Mouse (Mus musculus) liver, embryonic 15.5 days (tissue): Measurements from ENCODE around the gene Rps24. TPM values are rescaled to one million over a fixed set of nuclear protein-coding genes. Genes with fewer than 3 reads are reported as not detected.

Experiments used
- ATAC-seq: fragments of 200-750 bp; cut with Nextera tagmentation; 2 replicates; pipeline ENCODE4 v1.8.0; 2017; ENCODE audit warnings: moderate number of reproducible peaks, mild to moderate bottlenecking, moderate library complexity; ENCODE audit not compliant: insufficient read depth
- H3K27ac ChIP-seq: fragments of 300-500 bp; sonication (generic); replicated peaks from 2 replicates; pipeline ENCODE4 v1.5.1; 2015; ENCODE audit warnings: mild to moderate bottlenecking, inconsistent platforms
- H3K27me3 ChIP-seq: fragments of 300-500 bp; sonication (generic); 2 replicates; pipeline ENCODE4 v1.6.1; 2015; ENCODE audit warnings: mild to moderate bottlenecking, inconsistent platforms
- H3K36me3 ChIP-seq: fragments of 300-500 bp; sonication (generic); replicated peaks from 2 replicates; pipeline ENCODE4 v1.6.1; 2015; ENCODE audit warnings: moderate library complexity, mild to moderate bottlenecking, inconsistent platforms
- H3K4me1 ChIP-seq: fragments of 300-500 bp; sonication (generic); replicated peaks from 2 replicates; pipeline ENCODE4 v1.6.1; 2015; ENCODE audit warnings: inconsistent platforms
- H3K4me2 ChIP-seq: fragments of 300-500 bp; sonication (generic); 2 replicates; pipeline ENCODE4 v1.6.1; 2015; ENCODE audit warnings: moderate library complexity, mild to moderate bottlenecking, inconsistent platforms
- H3K4me3 ChIP-seq: fragments of 300-500 bp; sonication (generic); replicated peaks from 2 replicates; pipeline ENCODE4 v1.5.1; 2015; ENCODE audit warnings: mild to moderate bottlenecking, inconsistent platforms
- H3K9ac ChIP-seq: fragments of 300-500 bp; sonication (generic); 2 replicates; pipeline ENCODE4 v1.6.1; 2015; ENCODE audit warnings: moderate library complexity, mild to moderate bottlenecking, inconsistent platforms
- H3K9me3 ChIP-seq: fragments of 300-500 bp; sonication (generic); replicated peaks from 2 replicates; pipeline ENCODE4 v1.6.1; 2016; ENCODE audit warnings: inconsistent platforms
- WGBS: fragments of 180-500 bp; shearing (Covaris S2); methylation state at CpG from one replicate; pipeline ENCODE4 v1.1.7; 2015; ENCODE audit warnings: mixed read lengths; ENCODE audit not compliant: insufficient replicate concordance; 5-methylcytosine and 5-hydroxymethylcytosine counted together
- polyA plus RNA-seq: library from polyadenylated mRNA; unstranded; fragments of >200 nt; fragmentation: Nextera tagmentation; extraction: Ambion mirVana; gene quantifications from 2 replicates; pipeline ENCODE4 v1.2.1, GENCODE M21; 2015

Gene Rps24
- polyA plus RNA-seq, 1 experiment from 2014 or later = 420 TPM

GRCm38 (mm10) chr14:24498561-24499255, 11.8 kb downstream of the Rps24 start:
- no peaks in the 10 kb centered on the region for H3K9me3 ChIP-seq
- 65% methylated on average over 5 of the region's 5 CpGs for WGBS
- no peak overlapping the region for H3K27ac ChIP-seq
- H3K27me3 ChIP-seq = no peaks in the 10 kb centered on the region
- ATAC-seq = no peak
- H3K4me3 ChIP-seq = no peak overlapping the region
- H3K4me2 ChIP-seq = no peak overlapping the region
- H3K36me3 ChIP-seq = peaks cover 61% of the 10 kb centered on the region
- no peak overlapping the region for H3K9ac ChIP-seq
- H3K4me1 ChIP-seq = peaks cover 18% of the 10 kb centered on the region; the same call in 1 of the 2 replicates

GRCm38 (mm10) chr14:24499478-24499877, 12.6 kb downstream of the Rps24 start:
- 52% methylated on average over 9 of the region's 9 CpGs for WGBS
- H3K9me3 ChIP-seq = no peaks in the 10 kb centered on the region
- ATAC-seq = no peak
- no peaks in the 10 kb centered on the region for H3K27me3 ChIP-seq
- H3K4me3 ChIP-seq = no peak overlapping the region
- H3K4me2 ChIP-seq = no peak overlapping the region
- H3K9ac ChIP-seq = no peak overlapping the region
- H3K27ac ChIP-seq = no peak overlapping the region
- peaks cover 53% of the 10 kb centered on the region for H3K36me3 ChIP-seq
- peaks cover 10% of the 10 kb centered on the region; the same call in 1 of the 2 replicates for H3K4me1 ChIP-seq

GRCm38 (mm10) chr14:24500091-24500844, 13.3 kb downstream of the Rps24 start:
- Histone ChIP-seq H3K4me2 (0 out of 2 replicates have a peak overlapping the region, but pooled peaks have one; percentile 4), H3K9ac (no peak overlapping the region), H3K27me3 (no peaks in the 10 kb centered on the region), H3K27ac (no peak overlapping the region), H3K4me3 (no peak overlapping the region), H3K9me3 (no peaks in the 10 kb centered on the region), H3K4me1 (0 out of 2 replicates have a peak, but pooled peaks cover 8% of the 10 kb centered on the region), H3K36me3 (peaks cover 46% of the 10 kb centered on the region)
- WGBS = 22% methylated on average over 18 of the region's 18 CpGs
- peak; percentile 51 for ATAC-seq

GRCm38 (mm10) chr14:24500845-24501186, 13.9 kb downstream of the Rps24 start:
- no peak overlapping the region for H3K9ac ChIP-seq
- 0 out of 2 replicates have a peak overlapping the region, but pooled peaks have one; percentile 4 for H3K4me2 ChIP-seq
- peaks cover 40% of the 10 kb centered on the region for H3K36me3 ChIP-seq
- H3K4me1 ChIP-seq = 0 out of 2 replicates have a peak, but pooled peaks cover 8% of the 10 kb centered on the region
- WGBS = 49% methylated on average over 8 of the region's 8 CpGs
- no peak overlapping the region for H3K27ac ChIP-seq
- H3K9me3 ChIP-seq = no peaks in the 10 kb centered on the region
- no peak overlapping the region for H3K4me3 ChIP-seq
- no peak for ATAC-seq
- H3K27me3 ChIP-seq = no peaks in the 10 kb centered on the region

GRCm38 (mm10) chr14:24501256-24501655, 14.3 kb downstream of the Rps24 start:
- Histone ChIP-seq H3K4me3 (no peak overlapping the region), H3K27ac (no peak overlapping the region), H3K9ac (no peak overlapping the region), H3K4me1 (0 out of 2 replicates have a peak, but pooled peaks cover 7% of the 10 kb centered on the region), H3K36me3 (peaks cover 36% of the 10 kb centered on the region), H3K27me3 (no peaks in the 10 kb centered on the region), H3K9me3 (no peaks in the 10 kb centered on the region), H3K4me2 (no peak overlapping the region)
- no peak for ATAC-seq
- WGBS = 52% methylated on average over 4 of the region's 4 CpGs

- H3K4me3 ChIP-seq = no peak overlapping the region
- ATAC-seq = no peak
- H3K27me3 ChIP-seq = peaks cover 28% of the 10 kb centered on the region
- H3K4me1 ChIP-seq = no peaks in the 10 kb centered on the region
- H3K27ac ChIP-seq = no peak overlapping the region
- no peak overlapping the region for H3K9ac ChIP-seq
- H3K36me3 ChIP-seq = no peaks in the 10 kb centered on the region
- no peak overlapping the region for H3K4me2 ChIP-seq
- WGBS = 27% methylated on average over 14 of the region's 14 CpGs
- no peaks in the 10 kb centered on the region for H3K9me3 ChIP-seq
Measured at GRCm38 (mm10) chr14:24507452-24508069, 20.6 kb downstream of the Rps24 start.

GRCm38 (mm10) chr14:24508070-24508773, 21.3 kb downstream of the Rps24 start:
- ATAC-seq = no peak
- no peaks in the 10 kb centered on the region for H3K36me3 ChIP-seq
- H3K4me1 ChIP-seq = no peaks in the 10 kb centered on the region
- H3K4me2 ChIP-seq = no peak overlapping the region
- no peaks in the 10 kb centered on the region for H3K9me3 ChIP-seq
- WGBS = 23% methylated on average over 18 of the region's 18 CpGs
- H3K4me3 ChIP-seq = no peak overlapping the region
- no peak overlapping the region for H3K9ac ChIP-seq
- H3K27me3 ChIP-seq = peaks cover 28% of the 10 kb centered on the region
- no peak overlapping the region for H3K27ac ChIP-seq

GRCm38 (mm10) chr14:24509557-24509956, 22.6 kb downstream of the Rps24 start:
- peaks cover 28% of the 10 kb centered on the region for H3K27me3 ChIP-seq
- WGBS = 47% methylated on average over 5 of the region's 5 CpGs
- no peak overlapping the region for H3K9ac ChIP-seq
- no peak overlapping the region for H3K27ac ChIP-seq
- H3K4me3 ChIP-seq = no peak overlapping the region
- H3K9me3 ChIP-seq = no peaks in the 10 kb centered on the region
- H3K4me2 ChIP-seq = no peak overlapping the region
- no peaks in the 10 kb centered on the region for H3K36me3 ChIP-seq
- no peaks in the 10 kb centered on the region for H3K4me1 ChIP-seq
- ATAC-seq = no peak

GRCm38 (mm10) chr14:24510218-24510617, 23.3 kb downstream of the Rps24 start:
- Histone ChIP-seq H3K27me3 (peaks cover 28% of the 10 kb centered on the region), H3K27ac (no peak overlapping the region), H3K4me1 (no peaks in the 10 kb centered on the region), H3K36me3 (no peaks in the 10 kb centered on the region), H3K9me3 (no peaks in the 10 kb centered on the region), H3K9ac (no peak overlapping the region), H3K4me3 (no peak overlapping the region), H3K4me2 (no peak overlapping the region)
- no peak for ATAC-seq
- 89% methylated on average over 1 of the region's 1 CpGs for WGBS

GRCm38 (mm10) chr14:24510679-24511078, 23.8 kb downstream of the Rps24 start:
- Histone ChIP-seq H3K4me2 (no peak overlapping the region), H3K27me3 (peaks cover 28% of the 10 kb centered on the region), H3K36me3 (no peaks in the 10 kb centered on the region), H3K9ac (no peak overlapping the region), H3K9me3 (no peaks in the 10 kb centered on the region), H3K27ac (no peak overlapping the region), H3K4me1 (no peaks in the 10 kb centered on the region), H3K4me3 (no peak overlapping the region)
- WGBS = 77% methylated on average over 2 of the region's 2 CpGs
- ATAC-seq = no peak
